Mouse (Mus musculus) kidney, adult 8-10 months (tissue): Measurements from ENCODE around the gene Rhoh.

Experiments
- DNase-seq, 2 experiments: peaks; one replicate each; pipeline ENCODE4 v3.0.0; 2022

The Rhoh gene

GRCm38 (mm10) chr5:65860281-65861000 lies 572 bp upstream of the Rhoh start:
- DNase-seq = no peak

GRCm38 (mm10) chr5:65862217-65862927 lies 1.4 kb downstream of the Rhoh start:
- no peak for DNase-seq

GRCm38 (mm10) chr5:65863349-65863749 lies 2.3 kb downstream of the Rhoh start:
- peak in 1 of 2 experiments; percentile 9 for DNase-seq

GRCm38 (mm10) chr5:65864486-65864885 lies 3.5 kb downstream of the Rhoh start:
- no peak for DNase-seq

- DNase-seq = no peak
Measured at GRCm38 (mm10) chr5:65864946-65865345, 3.9 kb downstream of the Rhoh start.

- no peak for DNase-seq
Measured at GRCm38 (mm10) chr5:65866591-65866990, 5.6 kb downstream of the Rhoh start.

GRCm38 (mm10) chr5:65867380-65868116 lies 6.5 kb downstream of the Rhoh start:
- DNase-seq = no peak

GRCm38 (mm10) chr5:65868419-65868818 lies 7.4 kb downstream of the Rhoh start:
- no peak for DNase-seq

- DNase-seq = no peak
Measured at GRCm38 (mm10) chr5:65869660-65870059, 8.6 kb downstream of the Rhoh start.

- DNase-seq = no peak
Measured at GRCm38 (mm10) chr5:65871276-65871875, 10.4 kb downstream of the Rhoh start.

- DNase-seq = no peak
Measured at GRCm38 (mm10) chr5:65873212-65873611, 12.2 kb downstream of the Rhoh start.

- no peak for DNase-seq
Measured at GRCm38 (mm10) chr5:65875269-65875668, 14.3 kb downstream of the Rhoh start.

GRCm38 (mm10) chr5:65878367-65878766 lies 17.4 kb downstream of the Rhoh start:
- DNase-seq = no peak

- DNase-seq = no peak
Measured at GRCm38 (mm10) chr5:65881254-65881653, 20.2 kb downstream of the Rhoh start.

GRCm38 (mm10) chr5:65882476-65883205 lies 21.6 kb downstream of the Rhoh start:
- no peak for DNase-seq

- no peak for DNase-seq
Measured at GRCm38 (mm10) chr5:65883355-65883754, 22.3 kb downstream of the Rhoh start.

- DNase-seq = peak; percentile 6 to 27
Measured at GRCm38 (mm10) chr5:65885699-65886443, 24.9 kb downstream of the Rhoh start.

- no peak for DNase-seq
Measured at GRCm38 (mm10) chr5:65888102-65888501, 27.1 kb downstream of the Rhoh start.

GRCm38 (mm10) chr5:65888998-65889397 lies 28.0 kb downstream of the Rhoh start:
- no peak for DNase-seq

GRCm38 (mm10) chr5:65891251-65891826 lies 30.3 kb downstream of the Rhoh start:
- no peak for DNase-seq

GRCm38 (mm10) chr5:65895121-65895692 lies 34.2 kb downstream of the Rhoh start:
- DNase-seq = no peak
